Mouse (Mus musculus) cerebellum, adult 18-20 months (tissue): ENCODE measurements around the gene Prkar2a.
"Not testable (repeated sequence)": the region's sequence is repeated elsewhere in the genome, so short reads cannot be mapped to it uniquely, and the experiment has no call there.

Experiments used
- DNase-seq, 2 experiments: peaks; one replicate each; pipeline ENCODE4 v3.0.0; 2021

Prkar2a gene

GRCm38 (mm10) chr9:108689106-108689505, at the start of gene Prkar2a:
Gene Prkar2a, plus strand, starts transcription at chr9:108689314.
- no peak for DNase-seq

DNA sequence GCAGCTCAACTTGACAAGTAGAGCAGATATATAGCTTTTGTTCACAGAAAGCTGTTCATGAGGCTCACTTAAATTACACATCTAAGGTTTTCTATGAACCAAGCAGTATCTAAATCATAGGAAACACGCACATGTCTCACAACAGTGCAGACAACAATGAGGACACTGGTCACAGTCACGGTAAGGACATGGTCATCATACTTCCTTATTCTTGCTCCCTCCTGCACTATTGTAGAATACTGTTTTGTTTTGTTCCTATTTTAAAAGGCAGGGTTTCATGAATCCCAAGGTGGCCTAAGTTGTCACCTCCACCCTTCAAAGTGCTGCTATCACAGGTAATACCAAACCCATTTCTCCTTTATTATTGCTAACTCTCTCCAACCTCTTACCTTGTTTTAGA, 49.3 kb upstream of the Prkar2a start:
- no peak for DNase-seq

GRCm38 (mm10) chr9:108648166-108648565, 40.9 kb upstream of the Prkar2a start:
- DNase-seq, result no peak

DNA sequence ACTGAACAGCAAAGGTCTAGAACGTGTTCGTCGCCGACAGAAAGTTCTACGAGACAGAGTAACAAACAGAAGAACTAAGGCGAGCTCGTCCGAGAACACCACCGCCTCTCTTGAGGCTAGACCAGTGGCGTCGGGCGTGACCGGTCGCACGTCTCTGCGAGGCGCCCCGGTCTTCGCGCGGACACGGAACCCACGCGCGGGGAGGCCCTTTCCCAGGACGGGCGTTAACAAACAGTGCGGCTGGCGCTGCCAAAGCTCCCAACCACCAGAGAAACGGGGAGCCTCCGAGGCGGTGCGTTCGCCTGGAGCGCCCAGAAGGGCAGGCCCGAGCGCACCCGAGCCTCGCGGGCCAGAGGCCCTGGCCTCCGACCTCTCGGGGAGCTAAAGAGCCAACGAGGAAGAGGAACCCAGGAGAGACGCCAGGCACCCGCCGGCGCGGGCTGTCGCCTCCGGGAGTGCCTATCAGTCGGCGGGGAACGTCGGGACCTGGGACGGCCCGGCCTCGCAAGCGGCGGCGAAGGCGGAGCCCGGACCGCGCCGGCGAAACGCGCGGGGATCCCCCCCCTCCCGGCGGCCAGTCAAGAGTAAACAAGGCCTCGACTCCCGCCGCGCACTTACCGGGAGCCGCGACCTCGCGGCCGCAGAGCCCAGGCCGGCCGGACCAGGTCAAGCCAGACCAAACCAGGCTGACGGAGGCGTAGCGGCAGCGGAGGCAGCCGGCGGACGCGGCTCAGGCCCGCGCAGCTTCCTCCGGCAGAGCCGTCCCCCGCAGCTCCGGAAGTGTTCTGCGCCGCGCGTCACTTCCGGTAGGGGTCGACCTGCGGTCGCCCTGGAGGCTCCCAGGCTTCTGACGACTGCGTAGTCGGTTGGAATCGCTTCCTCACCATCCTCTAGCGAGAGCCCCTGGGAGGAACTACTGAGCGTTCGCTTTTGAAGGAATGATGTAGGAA, 40.2 kb upstream of the Prkar2a start, which contains the start of gene Arih2:
TSS of gene Arih2 (minus strand) at position 776 of the 950 bp plus-strand sequence.
- DNase-seq, result peak; percentile 93 to 95

- peak in 1 of 2 experiments; percentile 18 for DNase-seq
Observed at GRCm38 (mm10) chr9:108649561-108650440, 39.3 kb upstream of the Prkar2a start.

GRCm38 (mm10) chr9:108654566-108655464, 34.3 kb upstream of the Prkar2a start:
- no peak for DNase-seq

DNA sequence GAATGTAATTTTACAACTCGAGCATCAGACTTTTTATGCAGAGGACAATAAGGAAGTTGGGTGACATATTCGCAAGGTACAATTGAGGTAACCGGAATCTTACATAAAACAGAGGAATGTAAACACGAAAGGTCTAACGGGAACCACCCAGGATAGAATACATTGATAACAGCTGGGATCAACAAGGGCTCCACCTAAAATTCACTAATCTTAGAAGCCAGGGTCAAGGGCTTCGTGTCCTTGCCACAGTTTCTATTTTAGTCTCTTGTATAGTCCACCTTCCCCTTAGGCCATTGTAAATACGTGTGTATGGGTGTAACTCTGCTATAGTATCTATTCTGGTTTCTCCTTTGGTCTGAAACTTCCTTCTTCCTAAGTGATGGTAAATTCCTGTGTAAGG, 33.2 kb upstream of the Prkar2a start:
- not testable (repeated sequence) for DNase-seq

GRCm38 (mm10) chr9:108661677-108662612, 27.2 kb upstream of the Prkar2a start, which contains the start of gene Slc25a20:
Gene Slc25a20, plus strand, starts transcription at chr9:108662088.
- DNase-seq, result peak; percentile 75 to 83

DNA sequence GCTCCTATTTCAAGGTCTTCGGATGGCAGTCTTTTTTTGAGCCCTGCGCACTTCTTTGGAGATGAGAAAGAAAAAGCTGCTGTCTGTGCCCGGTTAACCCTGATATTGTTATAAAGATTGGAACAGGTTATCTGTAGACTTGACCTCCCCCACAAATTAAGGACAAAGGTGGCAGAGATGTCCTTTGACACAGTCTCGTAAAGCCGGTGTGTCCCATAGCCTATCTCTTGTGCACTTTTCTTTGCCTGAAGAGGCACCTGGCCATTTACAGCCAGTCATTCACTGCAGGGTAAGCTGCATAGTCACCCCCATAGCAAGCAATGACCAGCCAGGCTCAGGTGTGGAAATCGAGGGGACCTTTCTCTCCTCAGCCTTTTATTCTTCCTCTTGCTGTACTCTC, 26.5 kb upstream of the Prkar2a start:
- no peak for DNase-seq

GRCm38 (mm10) chr9:108669875-108670274, 19.2 kb upstream of the Prkar2a start:
- DNase-seq, result no peak

DNA sequence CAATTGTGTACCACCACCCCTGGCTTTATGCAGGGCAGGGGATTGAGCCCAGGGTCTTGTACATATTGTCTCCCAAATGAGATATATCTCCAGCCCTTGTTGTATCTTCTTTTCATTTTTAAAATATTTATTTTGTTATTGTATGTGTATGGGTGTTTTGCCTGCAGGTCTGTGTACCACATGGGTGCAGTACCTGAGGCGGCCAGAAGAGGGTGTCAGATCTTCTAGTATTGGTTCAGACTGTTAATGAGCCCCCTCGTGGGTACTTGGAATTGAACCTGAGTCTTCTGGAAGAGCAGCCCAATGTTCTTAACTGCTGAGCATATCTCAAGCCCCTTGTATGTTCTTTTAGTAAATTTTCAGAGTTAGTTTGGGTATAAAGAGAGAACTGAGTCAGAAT, 16.0 kb upstream of the Prkar2a start:
- no peak for DNase-seq

DNA sequence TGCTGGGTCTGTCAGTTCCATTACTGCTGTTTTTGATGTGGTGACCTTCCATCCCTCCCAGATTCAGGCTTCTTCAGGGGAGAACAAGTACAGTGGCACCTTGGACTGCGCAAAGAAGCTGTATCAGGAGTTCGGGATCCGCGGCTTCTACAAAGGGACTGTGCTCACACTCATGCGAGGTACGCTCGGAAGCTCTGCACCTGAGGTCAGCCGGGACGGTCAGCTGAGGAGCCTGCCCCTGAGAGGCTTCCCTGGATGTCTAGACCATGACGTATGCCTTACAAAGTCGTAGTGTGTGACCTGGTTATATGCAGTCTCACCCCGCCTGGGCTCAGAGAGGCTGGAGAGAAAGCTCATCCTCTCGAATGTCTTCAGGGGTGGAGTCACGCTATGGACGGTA, 9.1 kb upstream of the Prkar2a start:
- DNase-seq, result no peak

GRCm38 (mm10) chr9:108686475-108686887, 2.6 kb upstream of the Prkar2a start:
- DNase-seq, result peak in 1 of 2 experiments; percentile 14

DNA sequence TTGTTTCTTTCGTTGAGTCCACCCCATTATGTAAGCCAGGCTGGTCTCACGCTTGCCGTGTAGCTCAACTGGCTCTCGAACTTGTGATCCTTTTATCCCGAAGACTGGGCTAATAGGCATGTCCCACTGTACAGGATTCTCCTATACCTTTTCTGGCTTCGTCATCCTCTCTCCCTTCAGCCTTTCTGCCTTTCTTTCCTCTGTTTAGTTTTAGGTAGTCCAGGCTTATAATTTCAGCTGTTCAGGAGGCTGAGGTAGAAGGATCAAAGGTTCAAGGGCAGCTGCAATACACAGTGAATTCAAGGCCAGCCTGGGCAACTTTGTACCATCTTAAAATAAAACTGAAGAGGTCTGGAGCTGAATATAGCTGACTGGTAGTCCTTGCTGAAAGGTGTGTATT, 1.9 kb upstream of the Prkar2a start:
- no peak for DNase-seq

GRCm38 (mm10) chr9:108687686-108688085, 1.4 kb upstream of the Prkar2a start:
- DNase-seq, result no peak

- DNase-seq, result no peak
Observed at GRCm38 (mm10) chr9:108688451-108688850, 663 bp upstream of the Prkar2a start.

- DNase-seq, result no peak
Observed at GRCm38 (mm10) chr9:108689993-108690392, 879 bp downstream of the Prkar2a start.

DNA sequence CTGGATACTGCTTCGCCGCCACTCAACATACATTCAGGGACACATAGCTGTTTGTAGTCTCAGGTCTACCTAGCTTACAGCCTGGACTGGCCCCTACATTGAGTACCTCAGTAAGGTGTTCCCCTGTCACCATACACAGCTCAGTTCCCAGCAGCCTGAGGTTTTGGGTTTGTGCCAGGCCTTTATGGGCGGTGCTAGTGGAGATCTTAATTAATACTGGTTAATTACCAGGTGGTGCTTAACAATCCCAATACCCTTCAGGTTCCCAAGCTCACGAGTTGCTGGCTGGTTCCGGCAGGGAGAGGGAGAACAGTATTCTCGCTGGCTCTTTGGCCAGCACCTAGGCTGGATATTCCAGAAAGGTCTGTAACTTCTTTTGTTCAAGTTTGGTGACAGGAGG, 1.8 kb downstream of the Prkar2a start:
- DNase-seq, result peak; percentile 18 to 21

- DNase-seq, result no peak
Observed at GRCm38 (mm10) chr9:108691371-108691770, 2.3 kb downstream of the Prkar2a start.

DNA sequence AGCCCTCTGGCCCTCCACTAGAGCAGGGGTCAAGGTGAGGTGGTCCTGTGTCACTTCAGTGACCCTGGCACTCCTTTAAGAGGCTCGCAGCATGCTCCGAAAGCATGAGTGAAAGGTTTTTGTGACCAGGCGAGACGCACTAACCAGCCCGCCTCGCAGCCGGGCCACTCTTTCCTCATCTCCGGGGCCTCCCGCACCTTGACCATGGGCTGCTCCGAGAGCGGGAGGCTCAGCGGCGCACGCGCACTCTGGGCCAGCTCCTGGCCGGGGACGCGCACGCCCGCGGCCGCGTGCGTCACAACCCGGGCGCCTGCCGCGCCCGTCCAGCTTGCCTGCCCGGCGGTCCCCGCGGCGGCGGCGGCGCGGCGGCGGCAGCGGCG, 2.7 kb downstream of the Prkar2a start:
- DNase-seq, result peak; percentile 89 to 98
